Mouse (Mus musculus): ENCODE data around the gene Gm49450. TPM values are rescaled to one million over a fixed set of nuclear protein-coding genes. Genes with fewer than 3 reads are reported as not detected.
A peak's percentile ranks its signal among the peaks of the same experiment; 100 is the strongest.

Gm49450 gene
- total and polyA plus RNA-seq, 2 experiments from 2014 or later: 1,610 TPM; not detected in 1

DNA sequence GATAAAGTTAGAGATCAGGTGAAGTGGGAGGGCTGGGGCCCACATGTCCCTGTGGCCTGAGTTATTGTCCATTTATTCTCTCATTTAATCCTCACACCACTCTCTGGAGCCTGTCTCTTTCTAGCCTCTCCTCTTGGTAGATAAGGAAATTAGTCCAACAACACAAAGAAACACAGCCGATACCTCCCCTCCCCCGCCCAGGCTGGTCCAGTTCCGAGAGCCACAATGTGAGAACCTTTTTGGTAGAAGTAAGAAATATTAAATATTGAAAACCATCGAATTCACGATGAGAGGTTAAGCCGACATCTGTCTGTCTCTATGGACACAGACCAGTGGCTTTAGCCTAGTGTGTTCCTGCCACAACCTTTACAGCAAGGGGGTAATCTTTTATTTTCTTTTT, 31.3 kb upstream of the Gm49450 start:
- Histone ChIP-seq H3K9me3 (ENCODE audit: low read length) (no peaks in the 10 kb centered on the region), H3K4me2 (ENCODE audit: low read depth) (peak overlapping the region; percentile 71), H3K36me3 (ENCODE audit: insufficient read depth) (no peaks in the 10 kb centered on the region), H3K4me1 (ENCODE audit: insufficient read depth) (peaks cover 22% of the 10 kb centered on the region), H3K27me3 (ENCODE audit: insufficient read depth, low read length) (no peaks in the 10 kb centered on the region), H3K4me3 (ENCODE audit: low read depth, low read length) (peak overlapping the region; percentile 34), H3K27ac (ENCODE audit: low read depth, low read length) (peak overlapping the region; percentile 92), H3K9ac (peak overlapping the region; percentile 73)
- no peak for ATAC-seq
- no peak for TF ChIP-seq CTCF (IDR thresholded peaks at IDR 0.05; ENCODE audit: low read depth)
- peak; percentile 59 for DNase-seq
- 32% methylated on average over 6 of the region's 6 CpGs for WGBS

DNA sequence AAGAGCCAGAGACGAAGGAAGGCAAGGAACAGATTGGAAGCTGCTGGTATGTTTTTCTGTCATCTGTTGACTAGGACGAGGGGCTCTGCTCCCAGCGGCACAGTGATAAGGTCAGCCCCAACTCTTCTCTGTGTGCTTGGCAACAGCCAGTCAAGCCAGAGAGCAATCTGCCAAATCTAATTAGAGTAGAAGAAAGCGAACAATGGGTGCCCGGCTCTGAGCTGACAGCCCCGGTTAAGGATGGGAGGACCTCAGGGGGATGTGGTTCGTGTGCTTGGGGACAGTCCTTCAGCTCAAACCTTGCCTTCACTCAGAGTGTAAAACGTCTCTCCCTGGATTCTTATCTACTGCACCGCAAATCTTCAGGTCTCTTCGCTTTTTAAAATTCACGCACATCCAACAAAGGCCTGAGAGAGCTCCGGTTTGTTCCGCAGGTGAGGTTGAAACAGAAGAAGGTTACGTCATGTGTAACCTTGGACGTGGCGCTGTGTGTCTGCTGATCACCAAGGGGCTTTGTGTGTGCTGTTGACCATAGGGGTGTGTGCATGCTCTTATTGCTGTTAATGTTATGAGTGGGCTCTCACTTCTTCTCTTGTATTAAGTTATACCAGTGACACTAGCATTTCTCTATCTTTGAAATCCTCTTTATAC, 30.2 kb upstream of the Gm49450 start:
- Histone ChIP-seq H3K36me3 (ENCODE audit: insufficient read depth) (no peaks in the 10 kb centered on the region), H3K4me2 (ENCODE audit: low read depth) (peak overlapping the region; percentile 71), H3K9me3 (ENCODE audit: low read length) (no peaks in the 10 kb centered on the region), H3K27me3 (ENCODE audit: insufficient read depth, low read length) (no peaks in the 10 kb centered on the region), H3K4me1 (ENCODE audit: insufficient read depth) (peaks cover 22% of the 10 kb centered on the region), H3K4me3 (ENCODE audit: low read depth, low read length) (peak overlapping the region; percentile 34), H3K27ac (ENCODE audit: low read depth, low read length) (peak overlapping the region; percentile 92), H3K9ac (peak overlapping the region; percentile 73)
- TF ChIP-seq CTCF (IDR thresholded peaks at IDR 0.05; ENCODE audit: low read depth): no peak
- WGBS: 13% methylated on average over 16 of the region's 16 CpGs
- DNase-seq (peak; percentile 81), ATAC-seq (peak; percentile 61)

DNA sequence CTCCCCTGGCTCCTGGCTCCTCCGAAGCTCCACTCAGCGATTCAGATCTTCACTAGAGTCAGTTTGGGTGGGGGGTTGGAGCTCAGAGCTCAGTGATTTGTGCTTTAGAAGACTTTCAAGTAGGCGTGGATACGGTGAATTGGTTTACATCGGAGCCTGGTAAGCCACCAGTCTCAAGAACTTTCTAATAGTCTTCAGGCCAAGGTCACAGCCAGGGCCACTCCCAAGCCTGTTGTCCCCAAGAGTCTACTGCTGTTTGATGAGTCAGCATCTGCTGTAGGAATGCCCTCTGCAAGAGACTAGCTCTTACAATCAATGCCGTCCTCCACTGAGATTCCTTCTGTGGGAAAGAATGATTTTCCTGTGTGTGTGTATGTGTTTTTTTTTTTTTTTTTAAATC, 28.7 kb upstream of the Gm49450 start:
- 82% methylated on average over 6 of the region's 6 CpGs for WGBS
- H3K4me1 ChIP-seq (ENCODE audit: insufficient read depth): peaks cover 20% of the 10 kb centered on the region
- H3K36me3 ChIP-seq (ENCODE audit: insufficient read depth): no peaks in the 10 kb centered on the region
- no peak for ATAC-seq
- H3K27ac ChIP-seq (ENCODE audit: low read depth, low read length): peak overlapping the region; percentile 92; the same call in 1 of the 2 replicates
- no peak for TF ChIP-seq CTCF (IDR thresholded peaks at IDR 0.05; ENCODE audit: low read depth)
- no peak overlapping the region for H3K4me3 ChIP-seq (ENCODE audit: low read depth, low read length)
- no peak overlapping the region for H3K4me2 ChIP-seq (ENCODE audit: low read depth)
- no peaks in the 10 kb centered on the region for H3K27me3 ChIP-seq (ENCODE audit: insufficient read depth, low read length)
- DNase-seq: no peak
- no peaks in the 10 kb centered on the region for H3K9me3 ChIP-seq (ENCODE audit: low read length)
- no peak overlapping the region for H3K9ac ChIP-seq

DNA sequence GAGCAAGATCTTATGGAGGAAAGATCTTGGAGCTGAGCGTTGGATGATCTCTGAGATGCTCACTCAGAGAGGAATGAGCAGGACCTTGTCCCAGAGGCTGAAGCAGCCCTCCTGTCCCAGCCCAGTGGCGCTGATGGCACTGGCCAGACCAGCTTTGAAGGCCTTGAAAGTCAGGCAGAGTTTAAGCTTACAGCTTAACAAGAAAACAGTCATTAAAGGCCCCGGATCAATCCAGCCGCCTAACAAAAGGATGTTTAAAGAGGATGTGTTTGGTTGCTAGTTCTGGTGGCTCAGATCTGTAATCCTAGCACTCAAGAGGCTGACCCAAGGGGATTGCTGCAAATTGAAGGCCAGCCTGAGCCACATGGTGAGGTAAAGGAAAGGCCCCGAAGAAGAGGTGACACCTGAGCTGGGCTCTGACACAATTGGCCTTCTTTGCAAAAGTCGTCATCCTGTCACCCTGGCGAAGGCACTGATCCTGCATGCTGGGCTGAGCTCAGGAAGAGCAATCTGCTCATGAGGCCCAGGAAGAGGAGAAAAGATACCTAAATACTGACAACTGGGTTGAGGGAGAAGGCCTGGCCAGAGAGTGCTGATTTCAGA, 26.8 kb upstream of the Gm49450 start:
- no peaks in the 10 kb centered on the region for H3K9me3 ChIP-seq (ENCODE audit: low read length)
- H3K4me1 ChIP-seq (ENCODE audit: insufficient read depth): peaks cover 20% of the 10 kb centered on the region
- H3K27ac ChIP-seq (ENCODE audit: low read depth, low read length): no peak overlapping the region
- DNase-seq (no peak), ATAC-seq (no peak)
- WGBS: 35% methylated on average over 7 of the region's 7 CpGs
- TF ChIP-seq CTCF (IDR thresholded peaks at IDR 0.05; ENCODE audit: low read depth): no peak
- H3K9ac ChIP-seq: no peak overlapping the region
- no peaks in the 10 kb centered on the region for H3K36me3 ChIP-seq (ENCODE audit: insufficient read depth)
- no peak overlapping the region for H3K4me2 ChIP-seq (ENCODE audit: low read depth)
- no peak overlapping the region for H3K4me3 ChIP-seq (ENCODE audit: low read depth, low read length)
- no peaks in the 10 kb centered on the region for H3K27me3 ChIP-seq (ENCODE audit: insufficient read depth, low read length)

DNA sequence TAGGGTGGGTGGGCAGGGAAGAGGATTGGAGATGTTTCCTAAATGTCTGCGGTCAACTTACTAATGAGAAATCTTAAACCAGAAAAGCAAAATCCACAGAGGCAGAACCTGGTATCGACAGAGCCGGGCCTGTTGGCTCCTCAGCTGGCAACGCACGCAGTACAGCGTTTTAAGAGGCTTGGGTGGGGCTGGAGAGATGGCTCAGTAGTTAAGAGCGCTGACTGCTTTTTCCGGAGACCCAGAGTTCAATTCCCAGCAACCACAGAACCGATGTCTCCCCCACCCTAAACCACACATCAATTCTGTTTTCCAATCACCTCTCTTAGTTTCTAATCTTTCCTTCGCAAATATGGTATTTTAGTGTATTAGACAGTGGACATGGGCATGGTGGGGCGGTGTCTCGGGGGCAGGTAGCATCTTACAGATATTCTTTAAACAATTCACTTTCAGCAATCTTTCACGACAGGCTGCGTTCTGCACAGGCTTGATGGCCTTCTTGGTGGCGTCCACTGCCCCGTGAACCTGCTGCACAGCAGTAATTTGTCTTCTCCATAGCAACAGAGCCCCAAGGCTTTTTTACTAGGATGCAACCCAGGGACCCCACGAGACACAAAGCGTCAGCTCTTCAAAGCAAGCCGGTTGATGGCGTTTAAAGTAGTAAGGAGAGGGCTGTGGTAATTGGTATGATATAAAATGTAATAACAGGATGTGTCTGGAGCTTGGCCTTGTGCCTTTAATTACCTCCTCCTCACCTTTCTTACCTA, 25.2 kb upstream of the Gm49450 start:
- Histone ChIP-seq H3K9me3 (ENCODE audit: low read length) (no peaks in the 10 kb centered on the region), H3K4me2 (ENCODE audit: low read depth) (0 out of 2 replicates have a peak overlapping the region, but pooled peaks have one; percentile 31), H3K27me3 (ENCODE audit: insufficient read depth, low read length) (no peaks in the 10 kb centered on the region), H3K36me3 (ENCODE audit: insufficient read depth) (no peaks in the 10 kb centered on the region), H3K27ac (ENCODE audit: low read depth, low read length) (peak overlapping the region; percentile 81), H3K9ac (0 out of 2 replicates have a peak overlapping the region, but pooled peaks have one; percentile 10), H3K4me1 (ENCODE audit: insufficient read depth) (peaks cover 20% of the 10 kb centered on the region), H3K4me3 (ENCODE audit: low read depth, low read length) (no peak overlapping the region)
- ATAC-seq (no peak), DNase-seq (no peak)
- no peak for TF ChIP-seq CTCF (IDR thresholded peaks at IDR 0.05; ENCODE audit: low read depth)
- WGBS: 35% methylated on average over 20 of the region's 20 CpGs

DNA sequence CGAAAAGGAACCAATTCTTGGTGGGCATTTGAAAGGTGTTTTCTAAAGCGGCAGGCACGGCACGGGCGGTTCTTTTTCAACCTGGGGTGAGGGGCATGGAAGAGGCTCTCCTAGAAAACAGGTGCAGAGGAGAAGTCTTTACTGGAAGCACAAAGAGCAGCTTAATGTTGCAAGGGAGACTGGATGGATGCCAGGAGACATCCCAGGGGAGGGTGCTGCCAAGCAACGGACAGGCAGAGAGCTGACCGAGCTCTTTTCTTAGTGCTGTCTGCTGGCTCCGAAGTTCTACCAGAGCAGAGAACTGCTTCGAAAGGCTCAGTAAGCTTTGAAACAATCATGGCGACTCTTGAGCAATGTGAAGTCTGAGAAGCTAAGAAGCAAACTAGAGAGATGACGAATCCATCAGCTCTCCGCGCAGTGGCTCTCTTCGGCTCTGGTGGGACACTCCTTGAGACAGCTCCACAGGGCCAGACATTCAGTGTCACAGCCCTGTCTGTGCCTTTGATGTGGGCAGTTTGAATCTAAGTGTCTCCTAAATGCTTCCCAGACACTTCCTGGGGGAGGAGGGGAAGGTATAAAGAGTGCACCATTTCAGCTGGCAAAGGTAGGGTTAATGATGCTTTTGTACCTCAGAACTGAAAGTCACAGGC, 24.5 kb upstream of the Gm49450 start:
- H3K36me3 ChIP-seq (ENCODE audit: insufficient read depth): no peaks in the 10 kb centered on the region
- DNase-seq (peak; percentile 75), ATAC-seq (peak; percentile 76)
- H3K4me3 ChIP-seq (ENCODE audit: low read depth, low read length): no peak overlapping the region
- peak overlapping the region; percentile 22; the same call in 1 of the 2 replicates for H3K9ac ChIP-seq
- TF ChIP-seq CTCF (IDR thresholded peaks at IDR 0.05; ENCODE audit: low read depth): no peak
- no peaks in the 10 kb centered on the region for H3K9me3 ChIP-seq (ENCODE audit: low read length)
- H3K27ac ChIP-seq (ENCODE audit: low read depth, low read length): peak overlapping the region; percentile 81
- H3K4me2 ChIP-seq (ENCODE audit: low read depth): peak overlapping the region; percentile 31
- 22% methylated on average over 14 of the region's 14 CpGs for WGBS
- peaks cover 20% of the 10 kb centered on the region for H3K4me1 ChIP-seq (ENCODE audit: insufficient read depth)
- H3K27me3 ChIP-seq (ENCODE audit: insufficient read depth, low read length): no peaks in the 10 kb centered on the region
